Mouse (Mus musculus): Measurements from ENCODE around the gene Vcam1.

- no peak for TF ChIP-seq CTCF (IDR thresholded peaks at IDR 0.05; ENCODE audit: low read depth)
- TF ChIP-seq EP300 (IDR thresholded peaks at IDR 0.05; ENCODE audit: low read depth): no peak
These were observed 19.2 kb upstream of the Vcam1 start for GRCm38 (mm10) chr3:116148676-116149075.

Data from heart, postnatal 0 days (tissue).